Mouse (Mus musculus) lung, embryonic 14.5 days (tissue): ENCODE results near the gene Galnt6. TPM values are rescaled to one million over a fixed set of nuclear protein-coding genes. Genes with fewer than 3 reads are reported as not detected.

Source experiments
- ATAC-seq: fragments of 200-750 bp; cut with Nextera tagmentation; 2 replicates; pipeline ENCODE4 v1.8.0; 2017; ENCODE audit warnings: mild to moderate bottlenecking, moderate TSS enrichment, moderate library complexity; ENCODE audit not compliant: insufficient read depth
- DNase-seq: peaks from one replicate; pipeline ENCODE4 v3.0.0-alpha.2; 2015
- H3K27ac ChIP-seq: fragments of 300-500 bp; sonication (generic); 2 replicates; pipeline ENCODE4 v1.5.1; 2014; ENCODE audit warnings: low read depth, mild to moderate bottlenecking, moderate library complexity
- H3K27me3 ChIP-seq: fragments of 300-500 bp; sonication (generic); 2 replicates; pipeline ENCODE4 v1.6.1; 2014; ENCODE audit warnings: low read length, control low read depth; ENCODE audit not compliant: insufficient read depth
- H3K36me3 ChIP-seq: fragments of 300-500 bp; sonication (generic); 2 replicates; pipeline ENCODE4 v1.6.1; 2014; ENCODE audit warnings: control low read depth; ENCODE audit not compliant: insufficient read depth
- H3K4me1 ChIP-seq: fragments of 300-500 bp; sonication (generic); 2 replicates; pipeline ENCODE4 v1.6.1; 2014; ENCODE audit warnings: antibody characterized with exemption, control low read depth; ENCODE audit not compliant: insufficient read depth
- H3K4me2 ChIP-seq: fragments of 300-500 bp; sonication (generic); 2 replicates; pipeline ENCODE4 v1.6.1; 2014; ENCODE audit warnings: mild to moderate bottlenecking
- H3K4me3 ChIP-seq: fragments of 300-500 bp; sonication (generic); 2 replicates; pipeline ENCODE4 v1.5.1; 2014; ENCODE audit warnings: low read depth, low read length
- H3K9ac ChIP-seq: fragments of 300-500 bp; sonication (generic); 2 replicates; pipeline ENCODE4 v1.6.1; 2014
- H3K9me3 ChIP-seq: fragments of 300-500 bp; sonication (generic); 2 replicates; pipeline ENCODE4 v1.6.1; 2016; ENCODE audit warnings: low read depth, low read length, control low read depth
- CTCF ChIP-seq: IDR thresholded peaks from 2 replicates; pipeline ENCODE4 v1.5.1; 2016; ENCODE audit warnings: antibody characterized with exemption, low read depth
- WGBS: fragments of 180-500 bp; shearing (Covaris S2); extraction: QIAGEN DNeasy Blood & Tissue Kit; methylation state at CpG from one replicate; pipeline ENCODE4 v1.1.7; 2014; 5-methylcytosine and 5-hydroxymethylcytosine counted together
- polyA plus RNA-seq: library from polyadenylated mRNA; unstranded; fragments of >200 nt; fragmentation: Nextera tagmentation; extraction: Ambion mirVana; gene quantifications from 2 replicates; pipeline ENCODE4 v1.2.1, GENCODE M21; 2014

Galnt6 gene
- polyA plus RNA-seq, 1 experiment from 2014 or later = 0.25 TPM

DNA sequence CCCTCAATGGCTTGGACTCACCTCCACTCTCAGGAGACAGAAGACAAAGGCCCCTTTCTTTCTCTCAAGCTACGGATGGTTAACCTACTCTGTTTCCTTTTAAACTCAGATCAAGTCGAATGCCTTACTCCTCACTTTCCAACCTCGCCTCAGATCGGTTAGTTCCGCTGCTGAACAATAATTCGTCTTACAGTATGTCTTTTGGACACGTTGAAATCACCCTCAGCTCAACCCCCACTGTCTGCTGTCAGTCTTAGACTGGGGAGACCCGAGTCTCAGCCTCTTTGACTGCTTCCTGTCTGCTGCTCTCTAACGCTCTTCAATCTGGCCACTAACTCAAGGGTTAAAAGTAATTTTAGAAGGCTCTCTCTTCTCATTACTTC, 31.9 kb upstream of the Galnt6 start:
- Histone ChIP-seq H3K4me2 (peak overlapping the region; percentile 92), H3K9me3 (no peaks in the 10 kb centered on the region), H3K27me3 (peaks cover 44% of the 10 kb centered on the region), H3K4me1 (no peaks in the 10 kb centered on the region; the same call in 1 of the 2 replicates), H3K4me3 (peak overlapping the region; percentile 53), H3K9ac (no peak overlapping the region), H3K27ac (no peak overlapping the region), H3K36me3 (no peaks in the 10 kb centered on the region)
- DNase-seq = no peak
- no peak for ATAC-seq
- WGBS = 18% methylated on average over 9 of the region's 9 CpGs
- TF ChIP-seq CTCF = no peak

DNA sequence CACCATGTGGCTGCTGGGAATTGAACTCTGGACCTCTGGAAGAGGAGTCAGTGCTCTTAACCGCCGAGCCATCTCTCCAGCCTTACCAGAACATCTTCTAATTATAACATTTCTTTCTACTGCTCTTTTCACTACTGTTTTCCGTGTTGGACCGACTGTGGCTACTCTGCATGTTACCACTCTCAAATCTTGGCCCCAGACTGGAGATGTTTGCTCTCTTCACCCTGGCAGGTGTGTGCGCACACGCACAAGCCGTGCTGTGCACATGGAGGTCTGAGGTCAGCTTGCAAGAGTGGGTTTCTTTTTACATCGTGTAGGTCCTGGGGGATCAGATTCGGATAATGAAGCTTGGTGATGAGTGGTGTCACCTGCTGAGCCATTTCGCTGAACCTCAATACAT, 30.1 kb upstream of the Galnt6 start:
- DNase-seq (no peak), ATAC-seq (no peak)
- peaks cover 26% of the 10 kb centered on the region for H3K27me3 ChIP-seq
- no peak overlapping the region for H3K27ac ChIP-seq
- WGBS = 76% methylated on average over 10 of the region's 10 CpGs
- H3K36me3 ChIP-seq = no peaks in the 10 kb centered on the region
- no peak overlapping the region for H3K4me2 ChIP-seq
- no peak overlapping the region for H3K4me3 ChIP-seq
- no peak for TF ChIP-seq CTCF
- H3K9me3 ChIP-seq = no peaks in the 10 kb centered on the region
- H3K9ac ChIP-seq = no peak overlapping the region
- no peaks in the 10 kb centered on the region; the same call in 1 of the 2 replicates for H3K4me1 ChIP-seq

DNA sequence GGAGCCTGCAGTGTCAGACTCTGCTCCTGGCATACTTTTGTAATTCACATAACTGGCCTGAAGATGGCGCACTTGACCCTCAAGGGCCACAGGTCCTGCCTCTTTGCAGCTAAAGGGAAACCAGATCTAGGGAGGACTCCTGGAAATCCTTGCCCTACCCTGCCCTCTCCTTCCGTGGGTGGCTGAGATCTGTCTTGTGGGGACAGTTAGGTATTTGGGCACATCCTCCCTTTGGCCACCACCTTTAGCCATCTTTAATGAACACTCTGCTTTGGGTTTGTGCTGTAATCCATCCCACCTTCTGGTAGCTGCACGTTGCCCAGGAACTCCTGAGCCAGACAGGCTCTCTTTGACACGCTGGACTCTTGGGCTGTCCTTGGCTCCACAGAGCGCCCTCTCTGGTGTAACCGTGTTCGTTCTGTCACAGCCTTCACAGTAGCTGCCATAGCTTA, 28.4 kb upstream of the Galnt6 start:
- Histone ChIP-seq H3K4me1 (no peaks in the 10 kb centered on the region; the same call in 1 of the 2 replicates), H3K4me2 (no peak overlapping the region), H3K9ac (no peak overlapping the region), H3K9me3 (no peaks in the 10 kb centered on the region), H3K4me3 (no peak overlapping the region), H3K36me3 (no peaks in the 10 kb centered on the region), H3K27ac (no peak overlapping the region), H3K27me3 (peaks cover 24% of the 10 kb centered on the region)
- peak; percentile 85 for DNase-seq
- WGBS = 4% methylated on average over 7 of the region's 7 CpGs
- ATAC-seq = no peak
- TF ChIP-seq CTCF = peak; percentile 83

DNA sequence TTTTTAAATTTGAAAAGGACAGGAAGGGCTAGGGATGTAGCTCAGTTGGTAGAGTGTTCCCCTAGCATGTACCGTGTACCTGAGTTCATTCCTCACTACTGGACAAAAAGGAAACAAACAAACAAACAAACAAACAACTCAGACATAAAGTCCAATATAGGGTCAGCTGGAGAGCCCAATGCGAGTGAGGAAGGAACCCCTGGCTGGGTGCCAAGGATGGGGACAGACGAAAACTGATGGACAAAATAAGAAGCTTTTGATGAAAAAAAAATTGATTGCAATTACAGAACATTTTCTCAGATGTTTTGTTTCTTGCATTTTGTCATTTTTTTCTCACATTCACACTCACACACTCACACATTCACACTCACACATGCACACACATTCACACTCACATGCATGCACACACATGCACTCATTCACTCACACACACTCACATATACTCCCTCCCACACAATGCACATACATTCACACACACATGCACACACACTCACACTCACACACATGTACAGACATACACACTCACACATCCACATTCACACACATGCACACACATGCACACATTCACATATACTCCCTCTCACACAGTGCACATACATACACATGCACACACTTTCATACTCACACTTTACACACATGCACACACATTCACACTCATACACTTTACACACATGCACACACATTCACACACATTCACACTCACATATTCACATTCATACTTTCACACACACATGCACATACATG, 26.9 kb upstream of the Galnt6 start:
- ATAC-seq (no peak), DNase-seq (no peak)
- WGBS = 47% methylated on average over 3 of the region's 3 CpGs
- no peak overlapping the region for H3K4me2 ChIP-seq
- no peak overlapping the region for H3K4me3 ChIP-seq
- H3K9ac ChIP-seq = no peak overlapping the region
- H3K27ac ChIP-seq = no peak overlapping the region
- H3K9me3 ChIP-seq = no peaks in the 10 kb centered on the region
- TF ChIP-seq CTCF = no peak
- no peaks in the 10 kb centered on the region for H3K36me3 ChIP-seq
- H3K27me3 ChIP-seq = peaks cover 15% of the 10 kb centered on the region; the same call in 1 of the 2 replicates
- H3K4me1 ChIP-seq = no peaks in the 10 kb centered on the region; the same call in 1 of the 2 replicates

DNA sequence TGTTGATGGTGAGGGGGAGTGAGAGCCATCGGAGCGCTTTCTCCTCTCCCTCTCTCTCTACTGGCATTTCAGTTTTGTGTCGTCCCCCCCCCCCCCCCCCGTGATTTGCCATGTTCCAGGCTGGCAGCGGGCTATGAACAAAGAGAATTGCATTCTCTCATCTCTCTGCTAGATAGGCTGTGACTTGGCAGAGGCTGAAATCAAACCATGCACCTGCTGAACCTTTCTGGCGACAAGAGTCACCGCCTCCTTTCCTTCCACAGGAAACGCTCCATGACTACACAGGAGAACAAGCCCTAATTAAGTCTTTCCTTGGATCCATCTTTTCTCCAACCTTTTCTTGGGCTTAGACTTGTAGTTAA, 26.3 kb upstream of the Galnt6 start:
- Histone ChIP-seq H3K4me3 (no peak overlapping the region), H3K9ac (no peak overlapping the region)

DNA sequence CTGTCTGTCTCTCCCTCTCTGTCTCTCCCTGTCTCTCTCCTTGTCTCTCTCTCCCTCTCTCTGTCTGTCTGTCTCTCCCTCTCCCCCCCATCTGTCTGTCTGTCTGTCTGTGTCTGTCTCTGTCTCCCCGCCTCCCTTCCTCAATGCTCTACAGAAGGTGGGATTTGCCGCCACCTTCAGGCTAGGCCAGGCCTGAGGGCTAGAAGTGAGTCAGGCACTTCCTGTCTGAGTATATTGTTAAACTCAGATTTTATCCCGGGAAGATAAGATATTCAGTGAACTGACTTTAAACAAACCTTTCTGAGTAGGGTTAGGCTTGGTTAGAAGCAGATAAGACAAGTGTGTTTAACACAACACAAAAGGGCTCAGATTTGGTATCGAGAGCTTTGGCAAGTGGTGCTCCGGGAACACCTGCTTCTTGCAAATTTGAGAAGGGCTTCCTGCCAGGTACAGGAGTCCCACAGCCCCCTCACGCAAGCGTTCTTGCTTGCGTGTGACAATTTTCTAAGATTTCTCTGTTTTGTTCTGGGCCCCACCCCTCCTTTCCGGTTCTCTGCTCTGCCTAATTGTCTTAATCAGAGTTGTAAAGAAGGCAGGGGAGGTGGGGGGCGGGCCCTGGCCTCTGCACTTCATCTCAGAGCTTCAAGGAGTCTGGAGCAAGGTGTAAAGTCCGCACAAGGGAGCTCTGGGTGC, 25.8 kb upstream of the Galnt6 start:
- H3K36me3 ChIP-seq = no peaks in the 10 kb centered on the region
- DNase-seq = peak; percentile 61
- H3K4me2 ChIP-seq = peak overlapping the region; percentile 19
- H3K4me1 ChIP-seq = no peaks in the 10 kb centered on the region; the same call in 1 of the 2 replicates
- H3K27ac ChIP-seq = no peak overlapping the region
- no peak for ATAC-seq
- no peaks in the 10 kb centered on the region for H3K9me3 ChIP-seq
- H3K9ac ChIP-seq = no peak overlapping the region
- H3K4me3 ChIP-seq = no peak overlapping the region
- WGBS = 8% methylated on average over 11 of the region's 11 CpGs
- H3K27me3 ChIP-seq = peaks cover 15% of the 10 kb centered on the region; the same call in 1 of the 2 replicates
- peak; percentile 65 for TF ChIP-seq CTCF

More for the DNA sequence above, 26.3 kb upstream of the Galnt6 start:
- no peak for ATAC-seq
- TF ChIP-seq CTCF = no peak
- Histone ChIP-seq H3K4me2 (peak overlapping the region; percentile 19), H3K4me1 (no peaks in the 10 kb centered on the region; the same call in 1 of the 2 replicates), H3K27ac (no peak overlapping the region), H3K36me3 (no peaks in the 10 kb centered on the region), H3K27me3 (peaks cover 15% of the 10 kb centered on the region; the same call in 1 of the 2 replicates), H3K9me3 (no peaks in the 10 kb centered on the region)
- no peak for DNase-seq
- 46% methylated on average over 6 of the region's 8 CpGs for WGBS

DNA sequence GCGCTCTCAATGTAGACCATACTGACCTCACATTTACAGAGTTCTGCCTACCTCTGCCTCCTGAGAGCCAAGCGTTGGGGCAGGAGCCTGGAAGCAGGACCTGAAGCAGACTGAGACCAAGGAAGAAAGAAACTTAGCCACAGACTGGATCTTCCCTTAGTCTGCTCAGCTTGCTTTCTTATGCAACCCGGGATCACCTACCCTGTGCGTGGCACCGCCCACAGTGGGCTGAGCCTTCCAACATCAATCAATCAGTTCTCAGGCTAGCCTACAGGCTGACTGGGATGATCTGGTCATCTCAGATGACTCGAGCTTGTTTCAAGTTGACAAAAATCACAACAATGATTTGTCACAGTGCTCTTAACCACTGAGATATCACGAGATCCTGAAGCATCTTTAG, 24.9 kb upstream of the Galnt6 start:
- TF ChIP-seq CTCF = no peak
- 42% methylated on average over 7 of the region's 7 CpGs for WGBS
- ATAC-seq (no peak), DNase-seq (no peak)
- no peak overlapping the region for H3K9ac ChIP-seq
- peaks cover 15% of the 10 kb centered on the region; the same call in 1 of the 2 replicates for H3K27me3 ChIP-seq
- H3K4me1 ChIP-seq = no peaks in the 10 kb centered on the region; the same call in 1 of the 2 replicates
- H3K36me3 ChIP-seq = no peaks in the 10 kb centered on the region
- no peaks in the 10 kb centered on the region for H3K9me3 ChIP-seq
- no peak overlapping the region for H3K27ac ChIP-seq
- H3K4me2 ChIP-seq = no peak overlapping the region
- H3K4me3 ChIP-seq = no peak overlapping the region
